Mouse (Mus musculus): ENCODE measurements around the gene Prkci. TPM values are rescaled to one million over a fixed set of nuclear protein-coding genes. Genes with fewer than 3 reads are reported as not detected.

Prkci gene
- polyA plus RNA-seq, 1 experiment = 36.5 TPM

DNA sequence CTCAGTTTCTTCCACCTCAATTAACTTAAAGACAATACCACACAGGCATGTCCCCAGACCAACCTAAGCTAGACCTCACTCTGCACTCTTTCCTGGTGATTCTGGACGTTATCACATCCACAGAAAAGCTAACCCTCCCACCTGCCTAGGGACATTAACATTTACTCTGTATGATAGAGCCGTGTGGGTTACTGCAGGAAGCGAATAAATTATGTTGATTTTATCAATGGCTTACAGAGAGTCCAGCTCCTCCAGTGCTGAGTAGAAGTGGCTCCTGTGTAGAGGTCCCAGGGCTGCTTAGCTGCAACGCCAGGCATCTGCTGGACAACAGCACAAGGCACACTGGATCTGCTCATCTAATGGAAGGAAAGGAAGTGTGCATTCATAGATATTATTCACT, 22.1 kb downstream of the Prkci start:
- WGBS = 79% methylated on average over 4 of the region's 4 CpGs
- Histone ChIP-seq H3K4me1 (ENCODE audit: control insufficient read depth, insufficient read depth, low read length) (peaks cover 10% of the 10 kb centered on the region), H3K27me3 (ENCODE audit: control insufficient read depth, insufficient read depth, low read length) (no peaks in the 10 kb centered on the region), H3K4me3 (replicated peaks; ENCODE audit: insufficient read depth, low read depth, low read length) (no peak overlapping the region), H3K27ac (ENCODE audit: insufficient read depth, low read length) (no peak overlapping the region)
- TF ChIP-seq CTCF (IDR thresholded peaks at IDR 0.05; ENCODE audit: borderline replicate concordance, insufficient read depth, low read depth, low read length) (no peak), POLR2A (IDR thresholded peaks at IDR 0.05; ENCODE audit: borderline replicate concordance, insufficient read depth, low read length) (no peak)
- no peak for DNase-seq

GRCm38 (mm10) chr3:31019287-31019686, 23.7 kb downstream of the Prkci start:
- no peak overlapping the region for H3K4me3 ChIP-seq (replicated peaks; ENCODE audit: insufficient read depth, low read depth, low read length)
- no peaks in the 10 kb centered on the region for H3K27me3 ChIP-seq (ENCODE audit: control insufficient read depth, insufficient read depth, low read length)
- DNase-seq = no peak
- WGBS = 90% methylated on average over 1 of the region's 1 CpGs
- peaks cover 10% of the 10 kb centered on the region for H3K4me1 ChIP-seq (ENCODE audit: control insufficient read depth, insufficient read depth, low read length)
- H3K27ac ChIP-seq (ENCODE audit: insufficient read depth, low read length) = no peak overlapping the region
- TF ChIP-seq CTCF (IDR thresholded peaks at IDR 0.05; ENCODE audit: borderline replicate concordance, insufficient read depth, low read depth, low read length) (no peak), POLR2A (IDR thresholded peaks at IDR 0.05; ENCODE audit: borderline replicate concordance, insufficient read depth, low read length) (no peak)

DNA sequence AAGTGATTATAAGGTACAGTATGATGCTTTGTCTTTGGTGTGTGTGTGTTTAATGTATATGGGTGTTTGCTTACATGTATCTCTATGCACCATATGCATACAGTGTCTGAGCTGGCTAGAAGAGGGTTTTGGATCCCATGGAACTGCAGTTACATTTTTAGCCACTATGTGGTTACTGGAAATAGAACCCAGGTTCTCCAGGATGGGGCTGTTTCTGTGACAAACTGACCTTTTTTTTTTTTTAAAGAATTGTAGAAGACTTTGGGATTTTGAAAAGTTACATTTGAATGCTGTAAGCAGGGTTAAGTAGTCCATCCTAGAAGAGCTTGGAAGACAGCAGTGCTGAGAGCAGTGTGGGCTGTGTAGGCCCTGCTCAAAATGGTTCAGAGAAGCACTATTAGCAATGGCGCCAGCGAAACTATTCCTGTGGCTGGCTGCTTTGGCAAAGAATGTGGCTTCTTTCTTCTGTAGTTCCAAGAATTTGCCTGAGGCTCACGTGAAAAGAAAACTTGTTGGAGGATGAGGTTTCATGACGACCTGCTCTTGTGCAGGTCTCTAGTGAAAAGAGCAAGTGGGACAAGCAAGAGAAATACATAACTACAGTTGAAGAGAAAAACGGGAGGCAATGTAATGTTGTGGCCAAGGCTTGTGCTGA, 24.4 kb downstream of the Prkci start:
- Histone ChIP-seq H3K27ac (ENCODE audit: insufficient read depth, low read length) (no peak overlapping the region), H3K4me1 (ENCODE audit: control insufficient read depth, insufficient read depth, low read length) (peaks cover 10% of the 10 kb centered on the region), H3K4me3 (replicated peaks; ENCODE audit: insufficient read depth, low read depth, low read length) (no peak overlapping the region), H3K27me3 (ENCODE audit: control insufficient read depth, insufficient read depth, low read length) (no peaks in the 10 kb centered on the region)
- DNase-seq = no peak
- TF ChIP-seq POLR2A (IDR thresholded peaks at IDR 0.05; ENCODE audit: borderline replicate concordance, insufficient read depth, low read length) = no peak
- no peak for TF ChIP-seq CTCF (IDR thresholded peaks at IDR 0.05; ENCODE audit: borderline replicate concordance, insufficient read depth, low read depth, low read length)
- 93% methylated on average over 5 of the region's 5 CpGs for WGBS

DNA sequence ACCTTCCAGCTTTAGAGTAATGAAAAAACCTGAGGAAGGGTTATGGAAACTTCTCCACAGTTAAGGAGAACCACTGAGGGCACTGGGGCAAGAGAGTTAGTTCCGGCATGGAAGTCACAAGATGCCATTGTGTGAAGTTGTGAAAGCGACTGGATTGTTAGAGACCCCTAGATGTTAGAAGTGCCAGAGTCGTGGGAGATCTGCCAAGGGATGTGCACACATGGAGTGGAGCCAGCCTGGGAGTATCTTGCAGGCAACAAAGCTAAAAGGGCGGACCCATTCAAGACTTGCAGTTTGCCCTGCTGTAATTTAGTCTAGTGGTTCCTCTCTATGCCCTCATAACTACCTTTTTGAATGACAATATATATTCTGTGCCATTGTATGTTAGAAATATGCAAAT, 25.1 kb downstream of the Prkci start:
- H3K4me1 ChIP-seq (ENCODE audit: control insufficient read depth, insufficient read depth, low read length) = peaks cover 10% of the 10 kb centered on the region
- no peaks in the 10 kb centered on the region for H3K27me3 ChIP-seq (ENCODE audit: control insufficient read depth, insufficient read depth, low read length)
- TF ChIP-seq POLR2A (IDR thresholded peaks at IDR 0.05; ENCODE audit: borderline replicate concordance, insufficient read depth, low read length) (no peak), CTCF (IDR thresholded peaks at IDR 0.05; ENCODE audit: borderline replicate concordance, insufficient read depth, low read depth, low read length) (no peak)
- no peak for DNase-seq
- WGBS = 48% methylated on average over 4 of the region's 4 CpGs
- H3K4me3 ChIP-seq (replicated peaks; ENCODE audit: insufficient read depth, low read depth, low read length) = no peak overlapping the region
- H3K27ac ChIP-seq (ENCODE audit: insufficient read depth, low read length) = no peak overlapping the region

- no peak overlapping the region for H3K4me3 ChIP-seq (replicated peaks; ENCODE audit: insufficient read depth, low read depth, low read length)
- WGBS = 57% methylated on average over 7 of the region's 7 CpGs
Observed at GRCm38 (mm10) chr3:31022895-31023436, 27.4 kb downstream of the Prkci start.

GRCm38 (mm10) chr3:31027718-31028117, 32.2 kb downstream of the Prkci start:
- WGBS = 92% methylated on average over 8 of the region's 8 CpGs

More at GRCm38 (mm10) chr3:31022895-31023436, 27.4 kb downstream of the Prkci start:
- no peak overlapping the region for H3K27ac ChIP-seq (ENCODE audit: insufficient read depth, low read length)
- H3K27me3 ChIP-seq (ENCODE audit: control insufficient read depth, insufficient read depth, low read length) = no peaks in the 10 kb centered on the region
- no peaks in the 10 kb centered on the region for H3K4me1 ChIP-seq (ENCODE audit: control insufficient read depth, insufficient read depth, low read length)
- no peak for TF ChIP-seq CTCF (IDR thresholded peaks at IDR 0.05; ENCODE audit: borderline replicate concordance, insufficient read depth, low read depth, low read length)
- no peak for DNase-seq

GRCm38 (mm10) chr3:31031621-31032020, 36.1 kb downstream of the Prkci start:
- TF ChIP-seq POLR2A (IDR thresholded peaks at IDR 0.05; ENCODE audit: borderline replicate concordance, insufficient read depth, low read length) (no peak), CTCF (IDR thresholded peaks at IDR 0.05; ENCODE audit: borderline replicate concordance, insufficient read depth, low read depth, low read length) (no peak)
- WGBS = 12% methylated on average over 9 of the region's 9 CpGs
- no peak overlapping the region for H3K4me3 ChIP-seq (replicated peaks; ENCODE audit: insufficient read depth, low read depth, low read length)
- H3K27ac ChIP-seq (ENCODE audit: insufficient read depth, low read length) = no peak overlapping the region
- no peaks in the 10 kb centered on the region for H3K27me3 ChIP-seq (ENCODE audit: control insufficient read depth, insufficient read depth, low read length)
- DNase-seq = peak; percentile 63 to 77
- peaks cover 4% of the 10 kb centered on the region for H3K4me1 ChIP-seq (ENCODE audit: control insufficient read depth, insufficient read depth, low read length)

More at GRCm38 (mm10) chr3:31027718-31028117, 32.2 kb downstream of the Prkci start:
- H3K4me3 ChIP-seq (replicated peaks; ENCODE audit: insufficient read depth, low read depth, low read length) = no peak overlapping the region
- H3K4me1 ChIP-seq (ENCODE audit: control insufficient read depth, insufficient read depth, low read length) = peaks cover 4% of the 10 kb centered on the region
- no peak for DNase-seq
- H3K27ac ChIP-seq (ENCODE audit: insufficient read depth, low read length) = no peak overlapping the region
- no peaks in the 10 kb centered on the region for H3K27me3 ChIP-seq (ENCODE audit: control insufficient read depth, insufficient read depth, low read length)
- no peak for TF ChIP-seq CTCF (IDR thresholded peaks at IDR 0.05; ENCODE audit: borderline replicate concordance, insufficient read depth, low read depth, low read length)
- TF ChIP-seq POLR2A (IDR thresholded peaks at IDR 0.05; ENCODE audit: borderline replicate concordance, insufficient read depth, low read length) = no peak

- Histone ChIP-seq H3K27ac (ENCODE audit: insufficient read depth, low read length) (no peak overlapping the region), H3K27me3 (ENCODE audit: control insufficient read depth, insufficient read depth, low read length) (no peaks in the 10 kb centered on the region), H3K4me3 (replicated peaks; ENCODE audit: insufficient read depth, low read depth, low read length) (no peak overlapping the region), H3K4me1 (ENCODE audit: control insufficient read depth, insufficient read depth, low read length) (peaks cover 8% of the 10 kb centered on the region)
- no peak for DNase-seq
- TF ChIP-seq CTCF (IDR thresholded peaks at IDR 0.05; ENCODE audit: borderline replicate concordance, insufficient read depth, low read depth, low read length) (no peak), POLR2A (IDR thresholded peaks at IDR 0.05; ENCODE audit: borderline replicate concordance, insufficient read depth, low read length) (no peak)
- 64% methylated on average over 3 of the region's 3 CpGs for WGBS
Observed at GRCm38 (mm10) chr3:31033644-31034043, 38.1 kb downstream of the Prkci start.
